Mouse (Mus musculus): ENCODE data around the gene Pcolce.

DNA sequence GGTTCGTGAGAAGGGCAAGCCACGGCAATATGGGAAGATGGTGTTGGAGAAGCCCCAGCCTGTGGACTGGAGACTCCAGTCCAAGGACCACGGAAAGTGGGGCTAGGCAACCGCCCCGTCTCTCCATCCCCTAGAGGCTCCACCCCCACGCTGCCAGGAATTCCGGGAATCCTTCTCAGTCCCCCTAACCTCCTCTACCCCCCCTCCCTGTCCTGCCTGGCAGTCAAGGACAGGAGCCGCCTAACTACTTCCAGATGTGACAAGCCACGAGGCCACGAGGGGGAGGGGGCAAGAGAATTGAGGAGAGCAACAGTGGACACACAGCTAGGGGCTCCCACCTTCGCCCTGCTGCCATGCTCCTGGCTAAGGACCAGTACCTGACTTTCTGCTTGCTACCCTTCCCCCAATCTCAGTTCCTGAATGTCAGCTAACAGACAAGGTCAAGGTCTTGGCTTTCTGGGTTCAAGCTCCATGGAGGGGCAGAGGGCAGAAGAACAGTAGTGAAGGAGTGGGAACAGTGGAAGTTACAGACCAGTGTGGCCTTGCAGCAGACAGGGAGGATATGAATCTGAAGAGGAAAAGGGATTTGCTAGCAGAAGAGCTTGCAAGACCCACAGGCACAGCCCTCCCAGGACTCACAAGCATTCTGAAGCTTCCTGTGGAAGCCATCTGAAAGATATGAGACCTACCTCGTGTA is 2.9 kb downstream of the Pcolce start:
- no peak for TF ChIP-seq CTCF (conservative IDR thresholded peaks at IDR 0.05; ENCODE audit: low read length)
- no peak for TF ChIP-seq POU5F1 (IDR thresholded peaks at IDR 0.05; ENCODE audit: borderline replicate concordance, low read length)
- TF ChIP-seq NANOG (IDR thresholded peaks at IDR 0.05; ENCODE audit: borderline replicate concordance, low read length) = no peak
